Mouse (Mus musculus): ENCODE measurements around the gene Vmn1r32. TPM values are rescaled to one million over a fixed set of nuclear protein-coding genes. Genes with fewer than 3 reads are reported as not detected.

The Vmn1r32 gene
- 0.05 and 0.15 TPM in 2 replicates for polyA plus RNA-seq (2016; fragmentation: Nextera tagmentation; extraction: Ambion mirVana)

- DNase-seq (ENCODE audit: low spot score): no peak
- H3K27me3 ChIP-seq (ENCODE audit: low read depth, poor library complexity, severe bottlenecking): no peaks in the 10 kb centered on the region
- no peak within 1 kb of the TSS for H3K4me3 ChIP-seq
- no peaks in the 10 kb centered on the region for H3K9me3 ChIP-seq (replicated peaks)
- no peaks in the 10 kb centered on the region for H3K36me3 ChIP-seq
- H3K4me1 ChIP-seq: no peaks in the 10 kb centered on the region
- H3K27ac ChIP-seq (replicated peaks): no peak within 1 kb of the TSS
- WGBS: 82% methylated on average over 1 of the region's 1 CpGs
These were observed at the start of gene Vmn1r32 for GRCm38 (mm10) chr6:66559996-66560395. TSS of gene Vmn1r32 (minus strand) at chr6:66560096.

GRCm38 (mm10) chr6:66595804-66596203, 35.9 kb upstream of the Vmn1r32 start:
- no peaks in the 10 kb centered on the region; the same call in 1 of the 2 replicates for H3K9me3 ChIP-seq (replicated peaks)
- no peak overlapping the region for H3K27ac ChIP-seq (replicated peaks)
- no peaks in the 10 kb centered on the region for H3K36me3 ChIP-seq
- H3K4me1 ChIP-seq: no peaks in the 10 kb centered on the region
- H3K27me3 ChIP-seq (ENCODE audit: low read depth, poor library complexity, severe bottlenecking): no peaks in the 10 kb centered on the region
- DNase-seq (ENCODE audit: low spot score): no peak
- no peak overlapping the region for H3K4me3 ChIP-seq

- WGBS: 20% methylated on average over 7 of the region's 7 CpGs
- H3K27me3 ChIP-seq (ENCODE audit: low read depth, poor library complexity, severe bottlenecking): no peaks in the 10 kb centered on the region
- H3K36me3 ChIP-seq: peaks cover 39% of the 10 kb centered on the region
- H3K9me3 ChIP-seq (replicated peaks): no peaks in the 10 kb centered on the region
- peak overlapping the region; percentile 94 for H3K27ac ChIP-seq (replicated peaks)
- DNase-seq (ENCODE audit: low spot score): no peak
- peaks cover 20% of the 10 kb centered on the region for H3K4me1 ChIP-seq
- H3K4me3 ChIP-seq: peak overlapping the region; percentile 85
These were observed 23.9 kb downstream of the Vmn1r32 start for GRCm38 (mm10) chr6:66535966-66536365.

DNA sequence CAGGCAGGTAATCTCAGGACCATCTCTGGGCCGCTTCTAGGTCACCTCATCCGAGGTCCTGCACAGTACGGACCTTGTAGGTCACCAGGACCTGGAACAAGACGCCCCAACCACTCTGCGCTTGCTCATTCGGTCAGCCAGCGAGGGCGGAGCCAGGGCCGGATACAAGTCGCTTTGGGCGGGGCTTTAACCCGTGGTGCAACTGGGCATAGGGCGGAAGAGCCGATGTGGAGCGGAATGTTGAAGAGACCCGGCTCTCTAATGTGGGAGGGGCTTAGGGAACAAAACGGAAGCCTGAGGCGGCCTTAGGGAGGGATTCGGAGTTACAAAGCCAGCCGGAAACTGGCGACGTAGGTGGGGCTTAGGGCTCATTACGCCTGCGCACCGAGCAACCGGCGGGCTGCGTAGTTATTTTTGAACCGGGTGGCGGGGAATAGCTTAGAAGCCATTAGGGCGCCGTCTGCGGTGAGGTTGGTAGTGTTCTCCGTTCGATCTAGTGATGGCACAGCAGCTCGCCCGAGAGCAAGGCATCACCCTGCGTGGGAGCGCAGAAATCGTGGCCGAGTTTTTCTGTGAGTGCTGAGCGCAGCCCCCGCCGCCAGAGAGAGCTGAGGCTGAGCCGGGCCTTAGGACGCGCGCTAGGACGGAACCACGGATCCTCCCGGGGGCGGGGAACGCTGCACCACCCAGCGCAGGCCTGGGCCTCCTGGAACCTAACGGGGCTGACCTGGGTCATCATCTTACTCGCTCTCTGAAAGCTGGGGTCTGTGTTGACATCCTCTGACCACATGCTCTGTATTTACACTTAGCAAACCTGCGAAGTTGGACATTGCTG, 24.7 kb downstream of the Vmn1r32 start, which contains the start of gene Mad2l1:
Mad2l1 (plus strand) TSS at position 363 of the 835 bp plus-strand sequence.
- Histone ChIP-seq H3K27me3 (ENCODE audit: low read depth, poor library complexity, severe bottlenecking) (no peaks in the 10 kb centered on the region), H3K36me3 (peaks cover 32% of the 10 kb centered on the region), H3K4me1 (peaks cover 20% of the 10 kb centered on the region), H3K9me3 (replicated peaks) (no peaks in the 10 kb centered on the region), H3K4me3 (peak within 1 kb of the TSS; percentile 85), H3K27ac (replicated peaks) (peak within 1 kb of the TSS; percentile 94)
- under 1% methylated on average over 57 of the region's 57 CpGs for WGBS
- DNase-seq (ENCODE audit: low spot score): peak; percentile 97

- Histone ChIP-seq H3K4me3 (peak overlapping the region; percentile 85), H3K27ac (replicated peaks) (peak overlapping the region; percentile 94), H3K36me3 (peaks cover 24% of the 10 kb centered on the region), H3K9me3 (replicated peaks) (no peaks in the 10 kb centered on the region), H3K27me3 (ENCODE audit: low read depth, poor library complexity, severe bottlenecking) (no peaks in the 10 kb centered on the region), H3K4me1 (peaks cover 20% of the 10 kb centered on the region)
- DNase-seq (ENCODE audit: low spot score): no peak
- 80% methylated on average over 5 of the region's 5 CpGs for WGBS
These were observed 25.4 kb downstream of the Vmn1r32 start for GRCm38 (mm10) chr6:66534366-66534941.

DNA sequence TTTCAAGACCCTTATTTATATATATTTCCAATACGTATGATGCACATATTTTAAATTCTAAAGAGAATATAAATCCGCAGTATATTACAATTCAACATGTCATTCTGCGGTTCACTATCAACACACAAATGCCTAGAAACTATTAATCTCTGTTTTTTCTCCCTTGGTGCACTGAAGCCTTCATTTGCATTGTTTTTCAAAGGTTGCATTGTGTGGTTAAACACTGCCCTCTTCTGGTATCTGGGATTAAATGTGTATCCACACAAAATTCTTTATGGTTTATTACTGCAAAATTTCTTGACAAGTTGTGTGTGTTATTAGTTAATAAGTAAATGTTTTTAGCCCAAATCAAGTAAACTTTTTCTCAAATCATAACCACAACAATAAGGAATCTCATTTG, 26.7 kb downstream of the Vmn1r32 start:
- Histone ChIP-seq H3K36me3 (peaks cover 12% of the 10 kb centered on the region), H3K4me3 (no peak overlapping the region), H3K4me1 (peaks cover 20% of the 10 kb centered on the region), H3K27me3 (ENCODE audit: low read depth, poor library complexity, severe bottlenecking) (no peaks in the 10 kb centered on the region), H3K27ac (replicated peaks) (no peak overlapping the region), H3K9me3 (replicated peaks) (no peaks in the 10 kb centered on the region)
- no peak for DNase-seq (ENCODE audit: low spot score)
- 47% methylated on average over 3 of the region's 3 CpGs for WGBS

GRCm38 (mm10) chr6:66528386-66528785, 31.5 kb downstream of the Vmn1r32 start:
- Histone ChIP-seq H3K4me1 (no peaks in the 10 kb centered on the region), H3K4me3 (no peak overlapping the region), H3K36me3 (no peaks in the 10 kb centered on the region), H3K27me3 (ENCODE audit: low read depth, poor library complexity, severe bottlenecking) (no peaks in the 10 kb centered on the region), H3K27ac (replicated peaks) (no peak overlapping the region), H3K9me3 (replicated peaks) (no peaks in the 10 kb centered on the region)
- no peak for DNase-seq (ENCODE audit: low spot score)
- 96% methylated on average over 10 of the region's 10 CpGs for WGBS

GRCm38 (mm10) chr6:66516368-66516767, 43.5 kb downstream of the Vmn1r32 start:
- Histone ChIP-seq H3K27me3 (ENCODE audit: low read depth, poor library complexity, severe bottlenecking) (no peaks in the 10 kb centered on the region), H3K36me3 (no peaks in the 10 kb centered on the region), H3K4me3 (no peak overlapping the region), H3K9me3 (replicated peaks) (no peaks in the 10 kb centered on the region), H3K27ac (replicated peaks) (no peak overlapping the region), H3K4me1 (no peaks in the 10 kb centered on the region)
- no peak for DNase-seq (ENCODE audit: low spot score)
- WGBS: 98% methylated on average over 5 of the region's 5 CpGs

Other genes starting within 250 kb of the Vmn1r32 start
- 139 and 158 TPM in 2 replicates for gene Mad2l1, start 24.7 kb downstream of the Vmn1r32 start, polyA plus RNA-seq (2016; fragmentation: Nextera tagmentation; extraction: Ambion mirVana)
- gene Vmn1r33, start 58.2 kb upstream of the Vmn1r32 start, polyA plus RNA-seq (2016; fragmentation: Nextera tagmentation; extraction: Ambion mirVana): not detected in 2 replicates
- not detected in 2 replicates for gene Vmn1r34, start 83.8 kb upstream of the Vmn1r32 start, polyA plus RNA-seq (2016; fragmentation: Nextera tagmentation; extraction: Ambion mirVana)
- gene Vmn1r35, start 125.8 kb upstream of the Vmn1r32 start, polyA plus RNA-seq (2016; fragmentation: Nextera tagmentation; extraction: Ambion mirVana): not detected in 2 replicates
- not detected in 2 replicates for gene Vmn1r36, start 159.1 kb upstream of the Vmn1r32 start, polyA plus RNA-seq (2016; fragmentation: Nextera tagmentation; extraction: Ambion mirVana)
- not detected in 2 replicates for gene Vmn1r37, start 169.3 kb upstream of the Vmn1r32 start, polyA plus RNA-seq (2016; fragmentation: Nextera tagmentation; extraction: Ambion mirVana)
- gene Vmn1r38, start 222.5 kb upstream of the Vmn1r32 start, polyA plus RNA-seq (2016; fragmentation: Nextera tagmentation; extraction: Ambion mirVana): not detected in 2 replicates

All from midbrain, embryonic 10.5 days (tissue).